Mouse (Mus musculus) kidney, postnatal 25 days (tissue): Measurements from ENCODE around the gene Cfdp1.
A peak's percentile ranks its signal among the peaks of the same experiment; 100 is the strongest.

ENCODE experiments used
- DNase-seq, 2 experiments: peaks; one replicate each; pipeline ENCODE4 v3.0.0; 2021; ENCODE audit warnings: mixed read lengths in 2 of 2

Cfdp1 gene

DNA sequence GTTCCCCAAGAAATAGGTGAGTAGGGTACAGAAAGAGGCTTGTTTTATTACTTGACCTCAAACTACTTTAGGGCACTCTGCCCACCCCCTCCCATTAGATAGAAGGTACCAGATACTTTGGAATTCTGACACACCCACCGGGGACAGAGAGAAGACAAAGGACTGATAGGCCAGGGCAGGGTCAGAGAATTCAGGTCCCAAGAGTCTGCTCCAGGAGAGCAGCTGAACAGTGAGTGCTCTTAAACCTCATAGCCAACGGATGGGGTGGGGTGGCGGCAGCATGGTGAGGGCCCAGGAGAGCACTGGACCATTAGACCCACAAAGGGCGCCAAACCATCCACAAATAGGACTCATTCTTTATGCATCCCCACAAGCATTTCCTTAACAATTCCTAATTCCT lies 88.5 kb downstream of the Cfdp1 start:
- no peak for DNase-seq

DNA sequence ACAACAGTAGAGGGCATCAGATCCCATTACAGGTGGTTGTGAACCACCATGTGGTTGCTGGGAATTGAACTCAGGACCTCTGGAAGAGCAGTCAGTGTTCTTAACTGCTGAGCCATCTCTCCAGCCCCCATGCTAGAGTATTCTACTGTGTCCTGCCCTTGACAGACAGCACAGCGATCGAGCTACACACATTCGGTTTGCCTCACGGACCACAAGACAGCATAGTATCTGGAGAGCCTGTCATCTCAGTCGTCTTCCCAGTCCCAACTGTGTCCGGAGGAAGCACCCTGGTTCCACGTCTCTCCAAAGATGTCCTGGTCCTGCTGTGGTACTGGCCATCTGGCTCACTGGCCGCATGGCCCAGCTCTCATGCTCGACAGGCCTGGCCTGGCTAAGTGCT lies 89.0 kb downstream of the Cfdp1 start:
- DNase-seq = no peak

DNA sequence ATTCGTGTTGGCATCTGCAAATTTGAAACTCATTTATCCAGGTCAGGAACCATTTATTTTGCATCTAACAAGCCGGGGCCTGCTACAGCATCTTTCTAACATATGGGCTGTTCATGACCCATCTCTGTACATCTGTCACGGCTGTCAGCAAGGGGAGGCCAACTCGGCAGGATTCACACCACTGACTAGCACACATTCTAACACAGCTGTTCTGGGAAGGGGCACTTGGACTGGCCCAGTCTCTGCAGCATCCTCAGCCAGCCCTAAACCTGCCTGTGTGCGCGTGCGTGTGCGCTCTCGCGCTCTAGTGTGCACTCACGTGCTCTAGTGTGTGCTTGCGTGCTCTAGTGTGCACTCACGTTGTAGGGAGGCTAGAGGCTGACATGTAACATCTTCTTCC lies 93.4 kb downstream of the Cfdp1 start:
- no peak for DNase-seq

DNA sequence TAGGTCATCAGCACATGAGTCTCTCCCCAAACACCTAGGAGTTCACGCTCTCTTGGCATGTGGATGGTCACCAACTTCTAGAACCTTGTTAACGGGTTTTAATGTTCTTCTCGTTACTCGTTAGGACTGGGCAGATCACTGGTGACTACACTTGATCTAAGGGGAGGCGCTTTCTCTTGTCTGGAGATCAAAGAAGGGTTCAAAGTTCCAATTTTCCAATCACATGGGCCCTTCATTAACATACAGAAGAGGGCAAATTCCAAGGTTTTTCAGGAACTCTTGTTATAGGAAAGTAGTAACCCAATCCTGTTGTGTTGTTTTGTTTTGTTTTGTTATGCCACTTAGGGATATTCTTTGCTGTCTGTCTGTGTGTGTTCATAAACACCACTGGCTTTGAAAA lies 95.3 kb downstream of the Cfdp1 start:
- DNase-seq = no peak

- no peak for DNase-seq
These were observed 96.5 kb downstream of the Cfdp1 start for GRCm38 (mm10) chr8:111757599-111757998.

- peak in 1 of 2 experiments; percentile 19 for DNase-seq
These were observed 99.4 kb downstream of the Cfdp1 start for GRCm38 (mm10) chr8:111754736-111755135.

DNA sequence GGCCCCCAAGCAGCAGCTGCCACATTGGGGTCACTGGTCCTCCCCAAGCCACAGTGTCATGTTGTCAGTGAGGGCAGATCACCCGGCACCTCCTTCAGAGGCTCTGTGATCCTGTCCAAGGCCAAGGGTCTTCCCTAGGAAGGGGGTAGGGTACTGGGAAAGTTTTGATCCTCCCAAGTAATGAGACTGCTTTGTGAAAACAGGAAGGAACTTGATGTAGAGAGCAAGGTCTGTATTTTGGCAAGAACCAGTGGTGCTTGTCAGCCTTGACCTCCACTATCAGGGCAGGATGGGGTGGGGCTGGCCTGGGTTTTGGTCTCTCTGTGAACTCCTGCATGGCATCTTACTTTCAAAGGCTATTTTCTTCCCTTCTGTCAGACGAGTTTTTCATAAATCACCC lies 100.0 kb downstream of the Cfdp1 start:
- peak; percentile 54 to 79 for DNase-seq

GRCm38 (mm10) chr8:111748766-111749165 lies 105.3 kb downstream of the Cfdp1 start:
- DNase-seq = no peak

DNA sequence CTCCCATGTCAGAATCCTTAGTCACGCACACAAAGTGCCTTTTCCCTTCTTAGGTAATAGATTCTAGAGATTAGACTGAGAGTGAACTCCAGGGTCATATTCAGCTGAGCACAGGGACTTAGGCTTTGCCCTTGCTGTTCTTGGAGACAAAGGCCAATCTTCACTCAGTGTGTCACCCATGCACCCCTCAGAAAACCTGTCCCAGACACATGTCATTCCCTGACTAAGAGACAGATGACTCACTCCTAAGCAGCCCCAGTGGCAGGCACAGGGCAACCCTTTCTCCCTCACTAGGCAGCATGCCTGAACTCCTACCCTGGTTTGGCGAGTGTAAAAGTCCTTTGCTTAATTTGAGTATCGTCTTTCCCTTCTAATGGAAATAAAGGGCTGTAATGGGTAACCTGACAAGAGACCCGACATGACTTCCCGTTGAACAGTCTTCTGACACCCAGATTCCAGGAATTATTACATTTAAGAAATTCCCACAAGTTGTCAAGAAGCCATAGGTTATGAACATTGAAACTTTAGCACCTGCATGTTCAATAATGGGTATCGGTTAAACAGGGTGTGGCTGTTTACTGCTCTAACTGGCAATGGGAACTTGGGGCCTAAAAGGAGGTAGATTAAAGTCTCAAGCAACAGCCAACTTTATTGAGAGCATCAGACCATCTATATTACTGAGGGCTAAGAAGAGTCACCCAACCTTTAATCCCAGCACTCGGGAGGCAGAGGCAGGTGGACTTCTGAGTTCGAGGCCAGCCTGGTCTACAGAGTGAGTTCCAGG lies 106.0 kb downstream of the Cfdp1 start:
- peak in 1 of 2 experiments; percentile 52 for DNase-seq

DNA sequence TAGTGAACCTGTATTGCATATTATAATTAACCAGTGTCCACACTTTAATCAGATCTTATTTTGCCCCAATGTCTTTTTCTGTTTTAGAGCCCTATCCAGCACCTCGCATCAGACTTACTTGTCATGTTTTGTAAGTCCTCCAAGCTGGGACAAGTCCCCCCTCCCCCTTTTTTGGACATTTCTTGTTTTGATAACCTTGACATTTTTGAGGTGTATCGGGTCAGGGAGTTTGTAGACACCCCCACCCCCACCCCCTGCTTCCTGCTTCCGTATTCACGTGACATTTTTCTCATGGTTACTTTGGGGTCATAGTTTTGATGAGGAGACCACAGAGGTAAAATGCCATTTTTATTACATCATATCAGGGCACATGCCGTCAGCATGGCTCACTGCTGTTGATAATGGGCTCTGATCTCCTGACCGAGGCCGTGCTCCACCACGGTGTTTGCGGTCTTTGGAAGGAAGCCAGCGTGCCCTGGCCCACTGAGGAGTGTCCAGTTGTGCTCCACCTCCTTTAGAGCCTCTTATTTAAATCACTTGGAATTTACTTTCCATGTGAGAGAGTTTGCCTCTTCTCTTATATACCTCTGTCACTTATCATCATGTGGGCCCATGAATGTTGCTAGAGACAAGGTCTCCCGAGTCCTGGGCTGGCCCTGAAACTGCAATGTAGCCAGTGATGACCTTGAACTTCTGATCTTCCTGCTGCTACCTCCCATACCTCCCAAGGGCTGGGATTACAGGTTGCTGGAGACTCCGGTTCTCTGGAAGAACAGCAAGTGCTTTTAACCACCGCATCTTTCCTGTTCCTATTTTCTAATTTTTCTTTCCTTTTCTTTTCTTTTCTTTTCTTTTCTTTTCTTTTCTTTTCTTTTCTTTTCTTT lies 107.3 kb downstream of the Cfdp1 start:
- DNase-seq = peak; percentile 40 to 70

- peak; percentile 92 to 93 for DNase-seq
These were observed 108.3 kb downstream of the Cfdp1 start for GRCm38 (mm10) chr8:111745591-111746418.

DNA sequence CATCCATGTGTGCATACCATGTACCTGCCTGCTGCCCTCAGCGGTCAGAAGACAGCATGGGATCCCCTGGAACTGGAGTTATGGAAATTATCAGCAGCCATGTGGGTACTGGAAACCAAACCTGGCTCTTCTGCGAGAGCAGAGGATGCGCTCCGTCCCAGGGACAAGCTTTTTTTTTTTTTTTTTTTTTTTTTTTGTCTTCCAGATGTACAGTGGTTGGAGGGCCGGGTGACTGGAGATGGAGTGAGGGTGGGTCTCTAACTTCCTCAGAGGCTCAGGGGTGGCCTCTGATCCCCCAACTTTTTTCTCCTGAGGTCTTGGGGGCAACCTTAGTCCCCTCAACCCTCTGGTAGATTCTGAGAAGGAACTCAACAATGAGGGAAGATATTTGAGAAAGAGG lies 109.0 kb downstream of the Cfdp1 start:
- DNase-seq = no peak

DNA sequence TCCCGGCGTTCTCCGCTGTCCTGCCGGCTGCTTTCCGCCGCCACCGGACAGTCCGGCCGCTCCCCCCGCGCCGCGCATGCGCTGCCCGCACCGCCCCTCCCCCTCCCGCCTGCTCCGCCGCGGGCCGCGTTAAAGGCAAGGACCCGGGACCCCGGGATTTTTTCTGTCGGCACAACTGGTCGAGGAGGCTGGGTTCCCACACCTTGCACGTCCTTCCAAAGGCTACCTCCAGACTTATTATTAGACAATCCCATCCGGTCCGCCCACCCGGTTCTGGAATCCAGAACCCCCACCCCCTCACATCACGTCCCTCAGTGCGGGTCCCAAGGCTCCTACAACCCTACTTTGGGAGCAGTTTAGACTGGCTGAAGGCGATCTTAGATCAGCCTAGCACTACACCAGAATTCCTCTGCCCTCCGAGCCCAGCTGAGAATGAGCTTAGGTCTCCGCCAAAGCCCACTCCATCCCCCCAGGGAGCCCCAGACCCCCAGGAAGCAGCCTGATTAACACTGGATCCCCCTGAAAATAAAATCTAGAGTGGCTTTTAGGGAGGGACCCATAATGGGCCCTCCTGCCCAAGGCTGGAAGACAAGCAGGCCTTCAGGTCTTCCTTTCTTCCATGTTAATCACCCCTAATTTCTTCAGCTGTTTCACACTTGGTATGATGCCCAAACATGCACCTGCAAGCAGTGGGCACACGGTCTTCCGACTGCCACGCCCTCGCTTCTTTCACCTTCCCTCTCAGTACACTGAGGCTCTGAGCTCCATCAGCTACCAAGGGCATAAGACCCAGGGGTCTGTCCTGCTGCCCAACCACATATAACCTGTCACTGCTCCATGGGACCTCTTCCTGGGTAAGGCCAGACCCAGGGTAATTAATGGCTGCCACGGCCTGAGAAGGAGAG lies 110.0 kb downstream of the Cfdp1 start, which contains the start of gene Bcar1:
Gene Bcar1, minus strand, starts transcription at position 18 of the 905 bp plus-strand sequence.
- DNase-seq = peak; percentile 85 to 91

GRCm38 (mm10) chr8:111743101-111743791 lies 110.8 kb downstream of the Cfdp1 start:
- DNase-seq = peak in 1 of 2 experiments; percentile 66

GRCm38 (mm10) chr8:111742261-111743037 lies 111.6 kb downstream of the Cfdp1 start:
- DNase-seq = peak; percentile 80 to 91

- peak in 1 of 2 experiments; percentile 46 for DNase-seq
These were observed 112.5 kb downstream of the Cfdp1 start for GRCm38 (mm10) chr8:111741556-111741955.

- DNase-seq = peak; percentile 46 to 77
These were observed 113.1 kb downstream of the Cfdp1 start for GRCm38 (mm10) chr8:111740994-111741393.

DNA sequence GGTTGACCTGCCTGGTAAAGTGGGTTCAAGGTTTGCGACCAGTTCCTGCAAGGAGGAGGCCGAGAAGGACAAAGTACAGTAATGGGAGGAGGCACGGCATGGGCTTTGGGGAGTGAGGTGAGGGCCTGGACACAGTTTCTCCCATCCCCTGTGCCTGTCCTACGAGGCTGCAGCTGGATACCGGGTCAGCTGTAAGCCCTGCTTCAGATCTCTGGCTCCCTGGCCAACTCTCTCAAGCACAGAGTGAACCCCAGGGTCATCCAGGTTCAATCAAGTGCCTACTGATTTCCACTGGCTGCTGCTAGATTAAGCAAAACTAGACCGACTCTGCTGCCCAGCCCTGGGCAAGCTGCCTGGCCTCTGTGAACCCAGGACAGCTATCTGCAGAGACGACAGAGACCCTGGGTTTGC lies 113.8 kb downstream of the Cfdp1 start:
- DNase-seq = peak; percentile 62 to 90

DNA sequence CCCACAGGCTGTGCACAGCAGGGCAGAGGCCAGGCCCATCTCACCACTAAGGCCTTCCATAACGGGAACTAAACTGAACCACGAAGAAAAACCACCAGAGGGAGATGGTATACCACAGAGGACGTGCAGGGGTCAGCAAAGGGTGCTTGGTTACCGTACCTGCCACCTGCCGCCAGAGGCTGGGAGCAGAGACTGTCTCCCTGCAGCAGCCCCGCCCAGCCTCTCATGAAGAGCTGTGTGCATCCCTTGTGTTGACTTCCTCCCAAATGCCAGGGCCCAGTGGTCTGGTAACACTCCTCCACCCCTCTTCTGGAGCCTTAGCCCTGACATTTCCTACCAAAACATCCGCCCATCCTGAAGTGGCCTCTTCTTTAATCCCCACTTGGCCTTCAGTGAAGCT lies 114.5 kb downstream of the Cfdp1 start:
- DNase-seq = peak in 1 of 2 experiments; percentile 58

DNA sequence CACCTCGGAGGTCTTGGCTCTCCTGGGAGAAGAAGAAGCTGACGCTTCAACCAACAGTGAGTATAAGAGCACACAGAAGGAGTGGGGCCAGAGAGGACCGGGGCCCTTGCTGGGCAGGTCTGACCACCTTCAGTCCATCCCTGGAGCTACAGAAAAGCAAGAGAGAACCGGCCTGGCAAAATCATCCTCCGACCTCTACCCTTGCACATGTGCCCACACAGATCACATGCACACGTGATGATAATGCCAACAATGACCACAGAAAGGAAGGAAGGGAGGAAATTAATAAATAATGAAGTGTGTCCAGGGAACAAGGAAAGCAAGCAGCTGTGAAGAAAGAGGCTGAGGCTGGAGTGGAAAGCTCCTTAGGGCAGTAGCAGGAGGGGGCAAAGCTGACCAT lies 115.2 kb downstream of the Cfdp1 start:
- DNase-seq = peak in 1 of 2 experiments; percentile 72
